Mouse (Mus musculus) neural tube, embryonic 13.5 days (tissue): Measurements from ENCODE around the gene Tada3. TPM values are rescaled to one million over a fixed set of nuclear protein-coding genes. Genes with fewer than 3 reads are reported as not detected.

Experiments
- ATAC-seq: fragments of 200-750 bp; cut with Nextera tagmentation; 2 replicates; pipeline ENCODE4 v1.8.0; 2017; ENCODE audit warnings: low read depth, mild to moderate bottlenecking, moderate TSS enrichment, moderate library complexity
- H3K27ac ChIP-seq: fragments of 300-500 bp; sonication (generic); replicated peaks from 2 replicates; pipeline ENCODE4 v1.5.1; 2015; ENCODE audit warnings: moderate library complexity, mild to moderate bottlenecking, inconsistent platforms
- H3K27me3 ChIP-seq: fragments of 300-500 bp; sonication (generic); 2 replicates; pipeline ENCODE4 v1.6.1; 2015; ENCODE audit warnings: mild to moderate bottlenecking, inconsistent platforms
- H3K36me3 ChIP-seq: fragments of 300-500 bp; sonication (generic); 2 replicates; pipeline ENCODE4 v1.6.1; 2015; ENCODE audit warnings: mild to moderate bottlenecking, inconsistent platforms
- H3K4me1 ChIP-seq: fragments of 300-500 bp; sonication (generic); replicated peaks from 2 replicates; pipeline ENCODE4 v1.6.1; 2015; ENCODE audit warnings: inconsistent platforms
- H3K4me2 ChIP-seq: fragments of 300-500 bp; sonication (generic); 2 replicates; pipeline ENCODE4 v1.6.1; 2015; ENCODE audit warnings: inconsistent platforms, mild to moderate bottlenecking, moderate library complexity
- H3K4me3 ChIP-seq: fragments of 300-500 bp; sonication (generic); 2 replicates; pipeline ENCODE4 v1.5.1; 2015; ENCODE audit warnings: mild to moderate bottlenecking, inconsistent platforms
- H3K9ac ChIP-seq: fragments of 300-500 bp; sonication (generic); 2 replicates; pipeline ENCODE4 v1.6.1; 2015; ENCODE audit warnings: moderate library complexity, mild to moderate bottlenecking, inconsistent platforms
- H3K9me3 ChIP-seq: fragments of 300-500 bp; sonication (generic); 2 replicates; pipeline ENCODE4 v1.6.1; 2016; ENCODE audit warnings: inconsistent platforms
- WGBS: fragments of 180-500 bp; shearing (Covaris S2); methylation state at CpG from one replicate; pipeline ENCODE4 v1.1.7; 2015; 5-methylcytosine and 5-hydroxymethylcytosine counted together
- polyA plus RNA-seq: library from polyadenylated mRNA; unstranded; fragments of >200 nt; fragmentation: Nextera tagmentation; extraction: Ambion mirVana; gene quantifications from 2 replicates; pipeline ENCODE4 v1.2.1, GENCODE M21; 2015

Tada3 gene
- polyA plus RNA-seq, 1 experiment from 2014 or later: 64.5 TPM

DNA sequence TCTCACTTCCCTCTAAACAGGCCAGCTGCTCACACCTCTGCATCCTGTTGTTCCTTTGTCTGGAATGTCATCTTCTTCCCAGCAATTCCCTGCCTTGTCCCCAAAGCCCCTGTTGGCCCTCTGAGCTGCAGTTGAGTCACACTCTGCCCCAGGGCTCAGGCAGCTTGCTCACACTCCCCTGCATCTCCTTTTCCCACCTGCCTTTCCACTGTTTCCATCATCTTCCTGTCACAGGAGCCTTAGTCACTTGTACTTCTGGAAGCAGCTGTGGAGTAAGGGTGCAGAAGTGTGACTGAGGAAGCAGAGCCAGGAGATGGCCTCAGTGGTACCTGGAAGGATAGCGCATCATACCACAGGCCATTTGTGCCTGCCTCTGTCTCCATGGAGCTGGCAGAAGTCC lies 15.4 kb downstream of the Tada3 start:
- no peak overlapping the region for H3K27ac ChIP-seq
- H3K9ac ChIP-seq: no peak overlapping the region
- H3K27me3 ChIP-seq: no peaks in the 10 kb centered on the region
- H3K36me3 ChIP-seq: peaks cover 11% of the 10 kb centered on the region
- no peak overlapping the region for H3K4me2 ChIP-seq
- WGBS: 100% methylated on average over 1 of the region's 1 CpGs
- no peaks in the 10 kb centered on the region for H3K9me3 ChIP-seq
- no peak for ATAC-seq
- H3K4me1 ChIP-seq: no peaks in the 10 kb centered on the region
- H3K4me3 ChIP-seq: no peak overlapping the region

DNA sequence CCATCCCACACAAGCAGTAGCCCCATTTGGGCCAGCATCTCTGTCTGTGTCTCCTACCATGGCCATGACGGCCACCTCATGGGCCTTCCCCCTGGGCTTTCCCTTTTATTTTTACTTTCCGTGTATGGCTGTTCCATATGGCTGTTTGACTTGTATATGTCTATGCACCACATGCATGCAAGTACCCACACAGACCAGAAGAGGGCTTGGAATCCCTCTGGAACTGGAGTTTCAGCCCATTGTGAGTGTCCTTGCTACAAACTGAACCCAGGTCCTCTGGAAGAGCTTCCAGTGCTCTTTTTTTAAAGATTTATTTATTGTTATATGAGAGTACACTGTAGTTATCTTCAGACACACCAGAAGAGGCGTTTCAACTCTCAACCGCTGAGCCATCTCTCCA lies 16.2 kb downstream of the Tada3 start:
- Histone ChIP-seq H3K36me3 (peaks cover 4% of the 10 kb centered on the region; the same call in 1 of the 2 replicates), H3K4me3 (no peak overlapping the region), H3K27ac (no peak overlapping the region), H3K9ac (no peak overlapping the region), H3K4me2 (no peak overlapping the region), H3K9me3 (no peaks in the 10 kb centered on the region), H3K4me1 (no peaks in the 10 kb centered on the region), H3K27me3 (no peaks in the 10 kb centered on the region)
- ATAC-seq: no peak
- WGBS: 75% methylated on average over 4 of the region's 4 CpGs

DNA sequence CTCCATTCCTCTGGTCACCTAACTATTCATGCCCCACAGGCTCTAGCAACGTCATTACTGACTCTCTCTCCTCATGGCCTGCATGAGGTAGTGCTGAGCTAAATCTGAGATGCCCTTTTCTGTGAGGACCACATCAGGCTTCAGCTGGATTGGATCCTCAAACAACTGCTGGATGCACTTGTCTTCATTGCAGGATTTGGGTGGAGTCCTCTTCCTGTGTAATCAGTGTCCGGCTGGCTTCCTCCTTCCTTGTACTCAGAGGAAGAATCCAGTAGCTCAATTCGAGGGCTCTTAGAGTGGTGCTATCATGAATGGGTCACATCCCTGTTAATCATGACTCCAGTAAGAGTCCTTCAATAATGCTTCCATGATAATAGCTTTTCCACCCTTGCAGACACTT lies 24.0 kb downstream of the Tada3 start:
- no peaks in the 10 kb centered on the region for H3K27me3 ChIP-seq
- H3K36me3 ChIP-seq: no peaks in the 10 kb centered on the region
- no peaks in the 10 kb centered on the region for H3K4me1 ChIP-seq
- ATAC-seq: no peak
- no peak overlapping the region for H3K27ac ChIP-seq
- H3K4me3 ChIP-seq: no peak overlapping the region
- H3K9me3 ChIP-seq: no peaks in the 10 kb centered on the region
- no peak overlapping the region for H3K9ac ChIP-seq
- WGBS: 77% methylated on average over 3 of the region's 3 CpGs
- no peak overlapping the region for H3K4me2 ChIP-seq

DNA sequence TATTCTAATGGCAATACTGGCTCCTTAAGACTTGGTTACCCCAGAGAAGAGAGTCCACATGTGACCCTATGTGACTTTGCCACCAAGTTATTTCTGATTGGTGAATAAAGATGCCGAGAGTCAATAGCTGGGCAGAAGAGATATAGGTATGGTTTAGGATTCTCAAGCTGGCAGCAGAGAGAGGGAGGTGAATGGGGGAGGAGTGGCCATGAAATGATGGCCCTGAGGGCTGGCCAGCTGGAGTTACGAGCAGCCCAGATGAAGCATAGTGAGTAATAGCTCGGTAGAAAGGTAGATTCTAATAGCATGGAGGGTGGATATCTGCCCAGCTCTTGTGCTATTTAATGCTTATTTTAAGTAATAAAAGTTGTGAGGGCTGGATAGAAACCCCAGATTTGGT lies 24.9 kb downstream of the Tada3 start:
- WGBS: 66% methylated on average over 3 of the region's 3 CpGs
- no peak overlapping the region for H3K27ac ChIP-seq
- ATAC-seq: no peak

DNA sequence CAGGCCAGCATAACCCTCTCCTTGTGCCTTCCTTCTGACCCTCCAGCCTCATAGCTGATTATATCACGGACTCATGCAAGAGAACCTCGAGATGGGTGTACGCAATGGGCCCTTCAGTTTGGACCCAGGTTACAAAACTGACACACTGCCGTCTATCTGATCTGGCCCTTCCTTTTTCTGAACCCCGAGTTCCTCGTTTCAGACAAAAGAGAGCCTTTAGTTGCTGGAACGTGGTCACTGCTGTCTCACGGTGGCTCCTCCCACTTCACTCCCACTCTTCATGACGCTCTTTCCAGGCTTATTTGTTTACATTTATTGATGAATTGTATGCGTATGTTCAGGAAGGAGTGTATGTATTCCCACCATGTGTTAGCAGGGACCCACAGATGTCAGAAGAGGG lies 26.0 kb downstream of the Tada3 start:
- Histone ChIP-seq H3K4me3 (no peak overlapping the region), H3K36me3 (no peaks in the 10 kb centered on the region), H3K27ac (no peak overlapping the region), H3K9ac (no peak overlapping the region), H3K27me3 (0 out of 2 replicates have a peak, but pooled peaks cover 3% of the 10 kb centered on the region), H3K9me3 (no peaks in the 10 kb centered on the region), H3K4me1 (no peaks in the 10 kb centered on the region), H3K4me2 (no peak overlapping the region)
- WGBS: 63% methylated on average over 10 of the region's 10 CpGs
- no peak for ATAC-seq

More for the DNA sequence above, 24.9 kb downstream of the Tada3 start:
- Histone ChIP-seq H3K9me3 (no peaks in the 10 kb centered on the region), H3K9ac (no peak overlapping the region), H3K4me2 (no peak overlapping the region), H3K4me3 (no peak overlapping the region), H3K4me1 (no peaks in the 10 kb centered on the region), H3K36me3 (no peaks in the 10 kb centered on the region), H3K27me3 (no peaks in the 10 kb centered on the region)

DNA sequence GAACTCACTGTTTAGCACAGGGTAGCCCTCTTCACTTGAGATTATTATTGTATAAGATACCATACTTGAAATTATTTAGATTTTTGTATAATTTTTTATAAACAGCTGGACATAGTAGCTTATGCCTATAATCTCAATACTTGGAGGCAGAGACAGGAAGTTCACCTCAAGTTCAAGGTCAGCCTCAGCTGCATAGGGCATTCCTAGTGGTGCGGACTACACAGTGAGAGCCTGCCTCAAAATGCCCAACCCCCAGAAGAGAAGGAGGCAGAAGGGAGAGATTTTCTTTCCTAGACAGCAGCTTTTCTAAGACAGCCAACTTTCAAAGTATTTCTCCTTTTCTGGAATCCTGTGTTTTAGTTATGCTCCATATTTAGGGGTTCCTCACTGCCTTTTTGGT lies 26.5 kb downstream of the Tada3 start:
- Histone ChIP-seq H3K4me3 (no peak overlapping the region), H3K27me3 (0 out of 2 replicates have a peak, but pooled peaks cover 3% of the 10 kb centered on the region), H3K9me3 (no peaks in the 10 kb centered on the region), H3K36me3 (no peaks in the 10 kb centered on the region), H3K4me2 (no peak overlapping the region), H3K4me1 (no peaks in the 10 kb centered on the region), H3K27ac (no peak overlapping the region), H3K9ac (no peak overlapping the region)
- 100% methylated on average over 1 of the region's 1 CpGs for WGBS
- no peak for ATAC-seq

DNA sequence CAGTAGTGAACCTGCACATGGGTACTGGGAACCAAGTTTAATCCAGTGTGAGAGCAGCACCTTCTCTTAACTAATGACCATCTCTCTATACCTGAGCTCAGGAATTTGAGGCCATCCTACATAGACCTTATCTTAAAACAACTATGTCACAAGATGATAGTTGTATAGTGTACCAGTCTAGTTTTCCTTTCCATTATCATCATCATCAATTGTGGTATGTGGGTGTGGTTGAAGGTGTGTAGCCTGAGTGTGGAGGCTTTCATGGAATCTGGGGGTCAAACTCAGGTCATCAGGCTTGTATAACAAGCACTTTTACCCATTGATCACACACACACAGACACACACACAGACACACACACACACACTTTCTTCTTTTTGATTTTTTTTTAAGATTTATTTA lies 27.1 kb downstream of the Tada3 start:
- no peak for ATAC-seq
- H3K9me3 ChIP-seq: no peaks in the 10 kb centered on the region
- no peaks in the 10 kb centered on the region for H3K4me1 ChIP-seq
- no peak overlapping the region for H3K4me2 ChIP-seq
- no peak overlapping the region for H3K27ac ChIP-seq
- no peaks in the 10 kb centered on the region for H3K36me3 ChIP-seq
- 0 out of 2 replicates have a peak, but pooled peaks cover 3% of the 10 kb centered on the region for H3K27me3 ChIP-seq
- no peak overlapping the region for H3K9ac ChIP-seq
- no peak overlapping the region for H3K4me3 ChIP-seq

DNA sequence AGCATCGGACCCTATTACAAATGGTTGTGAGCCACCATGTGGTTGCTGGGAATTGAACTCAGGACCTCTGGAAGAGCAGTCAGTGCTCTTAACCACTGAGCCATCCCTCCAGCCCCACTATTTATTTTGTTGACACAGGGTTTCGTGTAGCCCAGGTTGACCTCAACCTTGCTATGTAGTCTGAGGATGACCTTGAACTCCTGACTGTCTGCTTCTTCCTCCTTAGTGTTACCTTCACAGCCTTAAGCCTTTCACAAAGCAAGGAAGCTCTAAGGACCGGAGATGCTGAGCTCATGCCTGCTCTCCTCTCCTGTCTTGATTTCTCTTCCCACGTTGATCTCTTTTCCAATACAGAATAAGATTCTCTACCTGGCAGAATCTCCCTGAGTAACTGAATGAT lies 30.8 kb downstream of the Tada3 start:
- H3K27me3 ChIP-seq: 0 out of 2 replicates have a peak, but pooled peaks cover 3% of the 10 kb centered on the region
- H3K27ac ChIP-seq: no peak overlapping the region
- 81% methylated on average over 4 of the region's 4 CpGs for WGBS
- no peak overlapping the region for H3K4me3 ChIP-seq
- H3K9me3 ChIP-seq: no peaks in the 10 kb centered on the region
- H3K36me3 ChIP-seq: no peaks in the 10 kb centered on the region
- ATAC-seq: no peak
- H3K9ac ChIP-seq: no peak overlapping the region
- H3K4me1 ChIP-seq: peaks cover 25% of the 10 kb centered on the region
- no peak overlapping the region for H3K4me2 ChIP-seq

DNA sequence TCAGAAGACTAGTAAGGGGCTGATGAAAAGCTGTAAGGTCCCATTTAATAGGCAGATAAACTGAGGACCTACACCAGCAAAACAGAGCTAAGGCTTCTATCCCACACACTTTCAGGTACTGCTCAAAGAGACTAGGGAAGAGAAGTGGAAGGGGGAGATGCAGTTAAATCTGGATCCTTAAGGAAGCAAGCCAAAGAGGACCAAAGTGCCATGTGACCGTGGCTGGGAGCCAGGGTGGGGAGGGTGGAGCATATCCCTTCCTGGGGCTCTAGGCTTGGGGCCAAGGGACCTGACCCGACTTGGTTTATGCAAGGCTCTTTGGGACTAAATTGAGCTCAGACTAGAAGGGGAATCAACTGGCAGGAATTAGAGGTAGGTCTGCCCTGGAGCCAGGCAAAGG lies 33.4 kb downstream of the Tada3 start:
- Histone ChIP-seq H3K9me3 (no peaks in the 10 kb centered on the region), H3K4me2 (peak overlapping the region; percentile 68; the same call in 1 of the 2 replicates), H3K36me3 (peaks cover 12% of the 10 kb centered on the region; the same call in 1 of the 2 replicates), H3K27ac (no peak overlapping the region), H3K4me1 (peaks cover 32% of the 10 kb centered on the region), H3K27me3 (0 out of 2 replicates have a peak, but pooled peaks cover 3% of the 10 kb centered on the region), H3K9ac (peak overlapping the region; percentile 78; the same call in 1 of the 2 replicates), H3K4me3 (peak overlapping the region; percentile 51; the same call in 1 of the 2 replicates)
- no peak; the same call in 1 of the 2 replicates for ATAC-seq
- WGBS: 50% methylated on average over 2 of the region's 2 CpGs

DNA sequence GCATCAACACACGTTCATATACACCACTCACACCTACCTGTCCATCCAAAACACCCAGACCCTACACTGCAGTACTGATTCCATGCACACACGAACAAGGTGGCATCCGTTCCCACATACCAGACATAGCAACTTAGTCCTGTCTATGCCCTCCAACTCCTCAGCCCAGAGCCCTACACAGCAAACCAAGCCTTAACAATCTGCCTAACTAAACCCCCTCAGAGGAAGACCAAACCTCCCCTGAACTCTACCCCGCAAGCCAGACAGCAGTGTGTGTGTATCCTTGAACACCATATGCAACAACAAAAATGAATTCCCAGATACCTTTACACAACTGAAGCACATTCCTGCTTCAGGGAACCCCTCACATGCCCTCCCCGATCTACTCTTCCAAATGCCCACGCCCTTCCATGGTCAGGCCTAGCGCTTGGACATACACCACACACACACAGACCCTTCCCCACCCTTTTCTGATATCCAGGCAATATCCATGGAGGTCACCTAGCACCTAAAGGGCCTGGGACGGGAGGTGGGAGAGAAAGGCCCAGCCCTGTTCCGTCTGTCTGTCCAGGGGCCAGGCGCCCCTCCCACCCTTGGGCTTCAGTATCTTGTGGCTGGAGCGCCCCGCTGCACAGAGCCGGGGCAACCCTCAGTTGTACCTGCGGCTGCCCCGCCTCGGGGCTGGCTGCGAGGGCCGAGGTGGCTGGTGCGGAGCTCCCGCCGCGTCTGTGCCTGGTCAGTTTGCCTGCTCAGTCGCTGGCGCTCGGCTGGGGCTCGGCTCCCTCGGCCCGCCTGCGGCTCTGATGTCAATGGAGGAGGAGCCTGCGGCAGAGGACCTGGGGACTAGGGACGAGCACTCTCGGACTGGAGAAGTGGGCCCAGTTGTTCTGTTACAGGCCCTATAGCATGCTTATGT lies 34.2 kb downstream of the Tada3 start, which contains the start of gene Camk1:
Camk1 (minus strand) TSS at position 808 of the 916 bp plus-strand sequence.
- Histone ChIP-seq H3K36me3 (peaks cover 20% of the 10 kb centered on the region; the same call in 1 of the 2 replicates), H3K4me2 (peak within 1 kb of the TSS; percentile 68), H3K4me3 (peak within 1 kb of the TSS; percentile 51), H3K27ac (0 out of 2 replicates have a peak within 1 kb of the TSS, but pooled peaks have one; percentile 38), H3K27me3 (0 out of 2 replicates have a peak, but pooled peaks cover 3% of the 10 kb centered on the region), H3K9me3 (no peaks in the 10 kb centered on the region), H3K9ac (peak within 1 kb of the TSS; percentile 78), H3K4me1 (peaks cover 32% of the 10 kb centered on the region)
- ATAC-seq: peak; percentile 80
- WGBS: 17% methylated on average over 32 of the region's 32 CpGs

DNA sequence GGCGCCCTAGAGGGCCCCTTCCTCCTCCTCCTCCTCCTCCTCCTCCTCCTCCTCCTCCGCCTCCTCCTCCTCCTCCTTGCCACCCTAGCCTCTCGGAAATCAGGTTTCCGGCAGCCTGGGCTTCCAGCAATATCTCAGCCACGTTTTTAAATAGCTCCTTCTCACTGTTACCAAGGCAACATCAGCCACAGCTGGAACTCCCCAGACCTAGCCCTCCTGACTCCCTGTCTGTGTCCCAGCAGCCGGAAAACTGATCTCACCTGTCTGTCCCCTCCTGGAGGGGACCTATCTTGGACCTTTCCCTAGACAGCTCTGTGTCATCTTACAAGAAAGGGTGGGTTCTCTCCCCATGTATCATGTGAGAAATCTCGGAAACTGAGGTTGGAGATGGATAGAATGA lies 35.4 kb downstream of the Tada3 start:
- Histone ChIP-seq H3K27ac (no peak overlapping the region), H3K4me1 (peaks cover 32% of the 10 kb centered on the region), H3K9ac (peak overlapping the region; percentile 78), H3K27me3 (no peaks in the 10 kb centered on the region), H3K9me3 (no peaks in the 10 kb centered on the region), H3K4me2 (peak overlapping the region; percentile 68), H3K4me3 (peak overlapping the region; percentile 51), H3K36me3 (peaks cover 31% of the 10 kb centered on the region)
- ATAC-seq: no peak
- WGBS: 43% methylated on average over 4 of the region's 7 CpGs

DNA sequence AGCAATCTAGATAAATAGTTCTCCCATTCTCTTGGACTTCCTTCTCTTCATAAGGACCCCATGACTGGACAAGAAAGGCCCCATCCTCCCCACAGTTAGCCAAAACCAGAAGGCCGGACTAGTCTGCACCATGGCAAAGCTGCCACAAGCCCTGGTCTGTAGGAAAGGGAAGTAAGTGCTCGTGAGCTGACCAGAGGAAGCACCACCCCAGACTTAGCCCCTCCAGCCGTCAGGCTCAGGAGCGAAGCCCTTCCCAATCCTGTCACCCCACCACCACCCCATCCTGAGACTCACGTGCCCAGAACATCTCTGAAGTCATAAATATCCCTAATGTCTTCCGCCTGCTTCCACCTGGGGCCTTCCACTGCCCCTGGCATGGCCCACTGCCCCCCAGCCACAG lies 36.1 kb downstream of the Tada3 start:
- no peak for ATAC-seq
- Histone ChIP-seq H3K9ac (no peak overlapping the region), H3K27ac (no peak overlapping the region)

More for the DNA sequence above, 36.1 kb downstream of the Tada3 start:
- Histone ChIP-seq H3K4me1 (peaks cover 32% of the 10 kb centered on the region), H3K9me3 (no peaks in the 10 kb centered on the region), H3K4me2 (peak overlapping the region; percentile 30; the same call in 1 of the 2 replicates), H3K27me3 (no peaks in the 10 kb centered on the region), H3K36me3 (peaks cover 35% of the 10 kb centered on the region), H3K4me3 (no peak overlapping the region)
- WGBS: 83% methylated on average over 6 of the region's 6 CpGs
